Comparison of ENCODE assay signal across 8 mouse cellular contexts in the genomic region with DNA sequence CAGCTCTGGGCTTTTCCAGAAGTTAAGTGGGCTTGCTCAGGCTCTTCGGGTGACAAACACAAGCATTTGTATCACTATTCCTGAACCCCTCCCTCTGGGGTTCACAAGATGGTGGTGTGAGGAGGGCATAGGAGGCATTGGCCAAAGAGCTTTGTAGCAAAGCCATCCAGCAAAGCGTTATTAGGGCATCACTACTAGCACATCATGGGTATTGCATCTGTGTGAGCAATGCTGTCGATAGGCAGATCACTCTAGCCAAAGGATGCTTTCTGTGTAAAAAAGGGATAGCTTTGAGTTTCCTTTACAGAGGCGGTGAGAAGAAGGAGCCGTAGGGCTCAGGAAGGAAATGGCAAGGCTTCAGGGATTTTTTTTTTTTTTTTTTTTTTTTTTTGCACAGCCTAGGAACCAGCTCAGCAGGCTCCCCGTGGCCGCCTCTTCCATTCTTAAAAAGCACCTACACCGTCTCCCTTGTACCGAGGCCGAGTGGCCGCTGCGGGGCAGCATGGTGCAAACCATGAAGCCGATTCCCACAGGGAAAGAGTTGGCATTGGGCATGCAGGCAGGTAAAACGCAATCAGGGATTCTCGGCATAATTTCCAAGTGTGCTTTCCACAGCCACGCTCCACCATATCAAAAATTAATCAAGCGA. TPM values are rescaled to one million over a fixed set of nuclear protein-coding genes. Genes with fewer than 3 reads are reported as not detected.
A peak's percentile ranks its signal among the peaks of the same experiment; 100 is the strongest.
DNase-seq lines count a peak whose midpoint lies in the region; ATAC-seq lines count a peak whose summit lies in the region.

No protein-coding gene starts in this region.

- peaks cover 5% of the 10 kb centered on the region; the same call in 1 of the 2 replicates for H3K4me1 ChIP-seq in hindbrain, embryonic 14.5 days (replicated peaks; ENCODE audit: control insufficient read depth, insufficient read depth, low read length)

- 14% methylated on average over 17 of the region's 17 CpGs for WGBS in hindbrain, embryonic 14.5 days

- ATAC-seq in hindbrain, embryonic 14.5 days (ENCODE audit: low FRiP score): peak; percentile 76; the same call in 1 of the 2 replicates

- no peak overlapping the region for H3K4me3 ChIP-seq in hindbrain, embryonic 14.5 days (replicated peaks; ENCODE audit: low read length)

- peak; percentile 87 for DNase-seq in adrenal gland, adult 2 months
- peak; percentile 90 to 92 for DNase-seq in cerebellum, postnatal 25 days
- peak; percentile 72 to 83 for DNase-seq in frontal cortex, postnatal 25 days (ENCODE audit: low spot score in 2 of 2)
- DNase-seq in hindbrain, embryonic 14.5 days (ENCODE audit: low spot score): peak; percentile 83
- peak; percentile 68 to 87 for DNase-seq in layer of hippocampus, postnatal 25 days (ENCODE audit: extremely low spot score in 1 of 2, low spot score in 1 of 2)
- DNase-seq in lung, postnatal 25 days (ENCODE audit: low spot score): peak; percentile 81
- DNase-seq in right cerebral cortex, postnatal 36 days (ENCODE audit: low spot score in 2 of 2): peak; percentile 80 to 83
- no peak for DNase-seq in spleen, postnatal 4 days (ENCODE audit: low spot score in 2 of 2)

- no peak overlapping the region for H3K9ac ChIP-seq in hindbrain, embryonic 14.5 days

- H3K9me3 ChIP-seq in hindbrain, embryonic 14.5 days (ENCODE audit: control insufficient read depth, low read length): no peaks in the 10 kb centered on the region

- no peaks in the 10 kb centered on the region for H3K27me3 ChIP-seq in hindbrain, embryonic 14.5 days (ENCODE audit: control insufficient read depth, insufficient read depth, low read length)

- H3K4me2 ChIP-seq in hindbrain, embryonic 14.5 days (replicated peaks): peak overlapping the region; percentile 31

- H3K27ac ChIP-seq in hindbrain, embryonic 14.5 days: no peak overlapping the region

- no peaks in the 10 kb centered on the region for H3K36me3 ChIP-seq in hindbrain, embryonic 14.5 days (replicated peaks; ENCODE audit: control insufficient read depth, insufficient read depth)

RNA-seq across cellular contexts. Expression of gene Tril, which starts 26.2 kb away (rescaled TPM):
- 1 to 10 TPM; 5.9 to 8.8 TPM for total RNA-seq in adrenal gland, adult 2 months (2021)
- polyA plus RNA-seq in adrenal gland, adult 2 months (2012; rRNA removed): 13.9 and 17.4 TPM in 2 replicates
- 14.3 and 16.2 TPM in 2 replicates for polyA plus RNA-seq in hindbrain, embryonic 14.5 days (2014; fragmentation: Nextera tagmentation; extraction: Ambion mirVana)
- total RNA-seq in layer of hippocampus, postnatal 25 days (2021): 10 to 100 TPM; 38.3 to 41.2 TPM

Comparison
In these comparisons a context has a peak if more than half of its experiments do, and no peak if none do; other contexts are left out.
1. DNase-seq: peak in adrenal gland, adult 2 months (single experiment), cerebellum, postnatal 25 days (2 of 2), frontal cortex, postnatal 25 days (2 of 2), hindbrain, embryonic 14.5 days (single experiment), layer of hippocampus, postnatal 25 days (2 of 2), lung, postnatal 25 days (single experiment) and right cerebral cortex, postnatal 36 days (2 of 2); none in spleen, postnatal 4 days (0 of 2).
2. RNA of gene Tril, which starts 26.2 kb away (total RNA-seq): 38.3 to 41.2 TPM in layer of hippocampus, postnatal 25 days; 5.9 to 8.8 TPM in adrenal gland, adult 2 months; every median in the first group is over 4 times any median in the second.